Mouse (Mus musculus) lung, postnatal 0 days (tissue): Measurements from ENCODE around the gene Neurod1. TPM values are rescaled to one million over a fixed set of nuclear protein-coding genes. Genes with fewer than 3 reads are reported as not detected.
A peak's percentile ranks its signal among the peaks of the same experiment; 100 is the strongest.

Experiments used
- ATAC-seq: fragments of 200-750 bp; cut with Nextera tagmentation; 2 replicates; pipeline ENCODE4 v1.8.0; 2017; ENCODE audit warnings: moderate library complexity
- DNase-seq: peaks from one replicate; pipeline ENCODE4 v3.0.0-alpha.2; 2016; ENCODE audit warnings: low spot score
- H3K27ac ChIP-seq: fragments of 300-500 bp; sonication (generic); 2 replicates; pipeline ENCODE4 v1.5.1; 2014; ENCODE audit warnings: antibody characterized with exemption, mild to moderate bottlenecking, low read length, mixed read lengths
- H3K27me3 ChIP-seq: fragments of 300-500 bp; sonication (generic); replicated peaks from 2 replicates; pipeline ENCODE4 v1.6.1; 2014; ENCODE audit warnings: low read length, mixed read lengths; ENCODE audit not compliant: insufficient read depth
- H3K36me3 ChIP-seq: fragments of 300-500 bp; sonication (generic); 2 replicates; pipeline ENCODE4 v1.6.1; 2014; ENCODE audit warnings: low read length, mixed read lengths; ENCODE audit not compliant: insufficient read depth
- H3K4me1 ChIP-seq: fragments of 300-500 bp; sonication (generic); 2 replicates; pipeline ENCODE4 v1.6.1; 2014; ENCODE audit warnings: antibody characterized with exemption, low read depth, low read length, mixed read lengths; ENCODE audit not compliant: insufficient read depth
- H3K4me2 ChIP-seq: fragments of 300-500 bp; sonication (generic); replicated peaks from 2 replicates; pipeline ENCODE4 v1.6.1; 2014; ENCODE audit warnings: low read depth, mild to moderate bottlenecking, low read length, moderate library complexity, mixed read lengths
- H3K4me3 ChIP-seq: fragments of 300-500 bp; sonication (generic); 2 replicates; pipeline ENCODE4 v1.5.1; 2014; ENCODE audit warnings: low read depth, low read length
- H3K9ac ChIP-seq: fragments of 300-500 bp; sonication (generic); replicated peaks from 2 replicates; pipeline ENCODE4 v1.6.1; 2014; ENCODE audit warnings: low read depth, mild to moderate bottlenecking
- H3K9me3 ChIP-seq: fragments of 300-500 bp; sonication (generic); 2 replicates; pipeline ENCODE4 v1.6.1; 2016; ENCODE audit warnings: low read length, mixed read lengths
- CTCF ChIP-seq: IDR thresholded peaks from 2 replicates; pipeline ENCODE4 v1.5.1; 2016; ENCODE audit warnings: antibody characterized with exemption, mild to moderate bottlenecking
- EP300 ChIP-seq: IDR thresholded peaks from 2 replicates; pipeline ENCODE4 v1.6.1; 2016; ENCODE audit warnings: antibody characterized with exemption, mild to moderate bottlenecking, control low read depth
- WGBS: fragments of 180-500 bp; shearing (Covaris S2); extraction: QIAGEN DNeasy Blood & Tissue Kit; methylation state at CpG from one replicate; pipeline ENCODE4 v1.1.7; 2014; 5-methylcytosine and 5-hydroxymethylcytosine counted together
- polyA plus RNA-seq: library from polyadenylated mRNA; unstranded; fragments of >200 nt; fragmentation: Nextera tagmentation; extraction: Ambion mirVana; gene quantifications from 2 replicates; pipeline ENCODE4 v1.2.1, GENCODE M21; 2015

The Neurod1 gene
- polyA plus RNA-seq, 1 experiment from 2014 or later = not detected

DNA sequence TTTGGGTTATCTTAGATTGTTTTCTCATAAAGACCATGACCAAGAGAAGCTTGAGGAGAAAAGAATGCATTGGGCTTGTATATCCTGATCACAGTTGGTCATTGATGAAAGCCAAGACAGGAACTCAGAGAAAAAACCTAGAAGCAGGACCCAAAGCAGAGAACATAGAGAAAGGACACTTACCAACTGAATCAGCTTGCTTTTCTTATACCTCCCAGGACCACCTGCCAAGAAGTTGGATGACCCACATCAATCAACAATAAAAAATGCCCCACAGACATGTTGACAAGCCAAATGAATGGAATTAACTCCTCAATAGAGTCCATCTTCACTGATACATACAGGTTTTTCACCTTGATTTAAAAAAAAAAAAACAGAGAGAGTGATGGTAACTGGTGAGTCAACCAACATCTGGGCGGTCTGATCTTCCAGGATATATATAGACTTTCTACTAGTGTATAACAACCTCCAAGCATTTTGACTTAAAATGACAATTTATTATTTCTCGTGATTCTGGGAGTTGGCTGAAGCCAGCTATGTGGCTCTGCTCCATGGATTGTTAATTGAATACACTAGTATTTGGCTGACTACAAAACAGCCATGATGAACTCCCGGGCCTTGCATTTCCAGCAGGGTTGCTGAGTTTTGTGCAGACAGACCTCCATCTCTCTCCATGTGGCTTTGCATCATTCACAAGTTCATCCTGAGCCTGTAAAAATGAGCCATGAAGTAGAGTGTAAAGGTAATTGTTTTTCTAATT, 12.5 kb downstream of the Neurod1 start:
- ATAC-seq = no peak
- WGBS = 81% methylated on average over 3 of the region's 3 CpGs
- no peaks in the 10 kb centered on the region for H3K4me1 ChIP-seq
- no peaks in the 10 kb centered on the region for H3K9me3 ChIP-seq
- H3K36me3 ChIP-seq = no peaks in the 10 kb centered on the region
- TF ChIP-seq CTCF = no peak
- TF ChIP-seq EP300 = no peak
- no peak overlapping the region for H3K4me2 ChIP-seq
- no peak overlapping the region for H3K9ac ChIP-seq
- H3K4me3 ChIP-seq = no peak overlapping the region
- no peak for DNase-seq
- no peaks in the 10 kb centered on the region for H3K27me3 ChIP-seq
- H3K27ac ChIP-seq = no peak overlapping the region

DNA sequence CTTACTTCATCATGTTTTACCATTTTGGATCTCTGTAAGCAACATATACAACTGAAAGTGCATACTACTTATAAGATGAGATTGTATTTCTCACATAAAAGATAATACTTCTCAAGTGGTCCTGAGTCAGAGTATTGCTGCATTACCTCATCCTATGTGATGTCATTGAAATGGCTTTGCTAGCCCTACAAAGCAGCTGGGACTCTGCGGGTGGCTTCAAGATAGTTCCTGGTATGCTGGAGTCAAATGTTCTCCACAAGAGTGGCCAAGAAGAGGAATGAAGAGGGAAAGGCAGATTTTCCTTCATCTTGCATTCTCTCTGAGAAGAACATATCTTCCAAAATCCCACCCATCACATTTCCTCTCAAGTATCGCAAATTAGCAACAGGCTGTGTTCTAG, 13.2 kb downstream of the Neurod1 start:
- H3K36me3 ChIP-seq = no peaks in the 10 kb centered on the region
- H3K4me3 ChIP-seq = no peak overlapping the region
- H3K9ac ChIP-seq = no peak overlapping the region
- WGBS = 94% methylated on average over 2 of the region's 2 CpGs
- H3K4me1 ChIP-seq = no peaks in the 10 kb centered on the region
- ATAC-seq (no peak), DNase-seq (no peak)
- no peak overlapping the region for H3K4me2 ChIP-seq
- TF ChIP-seq EP300 = no peak
- TF ChIP-seq CTCF = no peak
- no peak overlapping the region for H3K27ac ChIP-seq
- no peaks in the 10 kb centered on the region for H3K9me3 ChIP-seq
- H3K27me3 ChIP-seq = no peaks in the 10 kb centered on the region

DNA sequence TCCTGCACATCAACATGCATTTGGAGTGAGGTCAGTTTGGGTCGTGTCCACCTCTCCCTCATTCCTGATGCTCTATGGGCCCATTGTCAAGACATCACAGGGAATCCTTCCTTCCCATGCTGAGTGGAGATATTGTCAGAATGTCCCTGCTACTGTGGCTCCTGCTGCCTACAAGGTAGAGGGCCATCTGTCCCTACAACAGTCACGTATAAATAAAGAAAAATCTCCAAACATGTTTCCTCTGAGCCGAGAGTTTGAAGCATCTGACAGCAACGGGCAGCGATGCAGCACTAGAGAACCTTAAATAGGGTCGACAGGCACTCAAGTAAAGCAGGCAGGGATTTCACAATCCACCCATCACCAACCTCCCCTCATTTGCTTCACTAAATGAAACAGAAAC, 13.6 kb downstream of the Neurod1 start:
- WGBS = 74% methylated on average over 6 of the region's 6 CpGs
- TF ChIP-seq EP300 = no peak
- TF ChIP-seq CTCF = no peak
- Histone ChIP-seq H3K4me3 (no peak overlapping the region), H3K9ac (no peak overlapping the region), H3K9me3 (no peaks in the 10 kb centered on the region), H3K4me1 (no peaks in the 10 kb centered on the region), H3K36me3 (no peaks in the 10 kb centered on the region), H3K27ac (no peak overlapping the region), H3K4me2 (no peak overlapping the region), H3K27me3 (no peaks in the 10 kb centered on the region)
- ATAC-seq = no peak
- DNase-seq = no peak

DNA sequence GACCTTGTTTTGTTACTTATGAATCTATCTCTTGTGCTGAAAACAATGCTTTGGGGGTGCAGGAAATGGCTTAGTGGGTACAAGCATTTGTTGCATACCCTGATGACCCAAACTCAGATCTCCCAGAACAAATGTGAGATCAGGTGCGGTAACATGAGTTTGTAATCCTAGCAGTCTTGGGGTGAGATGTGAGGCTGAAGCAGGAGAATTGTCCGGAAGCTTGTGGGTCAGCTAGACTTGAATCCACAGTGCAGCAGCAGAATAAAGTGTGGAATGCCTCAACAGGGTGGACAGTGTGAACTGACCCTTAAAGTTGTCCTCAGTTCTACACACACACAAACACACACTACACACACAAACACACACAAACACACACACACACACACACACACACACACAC, 14.3 kb downstream of the Neurod1 start:
- no peak for TF ChIP-seq CTCF
- TF ChIP-seq EP300 = no peak
- Histone ChIP-seq H3K27ac (no peak overlapping the region), H3K4me1 (no peaks in the 10 kb centered on the region), H3K4me2 (no peak overlapping the region), H3K9me3 (no peaks in the 10 kb centered on the region), H3K36me3 (no peaks in the 10 kb centered on the region), H3K4me3 (no peak overlapping the region), H3K27me3 (no peaks in the 10 kb centered on the region), H3K9ac (no peak overlapping the region)
- ATAC-seq (no peak), DNase-seq (no peak)
- 94% methylated on average over 2 of the region's 2 CpGs for WGBS

DNA sequence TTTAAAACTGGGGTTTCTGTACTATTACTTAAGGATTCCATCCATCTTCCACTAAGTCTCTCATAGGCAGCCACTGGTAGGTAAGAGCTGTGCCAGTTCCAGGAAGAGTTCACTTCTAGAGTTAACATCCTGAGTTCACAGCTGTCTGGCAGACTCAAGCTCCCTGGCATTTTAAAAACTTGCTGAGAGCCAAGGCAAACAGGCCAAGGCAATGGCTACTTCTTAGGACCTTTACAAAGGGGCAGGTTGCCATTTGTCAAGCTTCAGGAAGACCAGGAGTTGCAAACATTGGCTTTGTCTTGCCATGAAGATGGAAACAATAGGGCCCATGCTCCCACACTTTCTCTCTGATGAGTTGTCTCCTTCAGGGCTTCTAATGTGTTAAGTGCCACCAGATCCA, 26.5 kb downstream of the Neurod1 start:
- DNase-seq (no peak), ATAC-seq (no peak)
- H3K4me1 ChIP-seq = peaks cover 4% of the 10 kb centered on the region; the same call in 1 of the 2 replicates
- H3K27ac ChIP-seq = no peak overlapping the region
- no peak overlapping the region for H3K4me2 ChIP-seq
- H3K36me3 ChIP-seq = no peaks in the 10 kb centered on the region
- H3K9ac ChIP-seq = no peak overlapping the region
- TF ChIP-seq CTCF = no peak
- TF ChIP-seq EP300 = no peak
- H3K27me3 ChIP-seq = no peaks in the 10 kb centered on the region
- no peaks in the 10 kb centered on the region for H3K9me3 ChIP-seq
- no peak overlapping the region for H3K4me3 ChIP-seq

DNA sequence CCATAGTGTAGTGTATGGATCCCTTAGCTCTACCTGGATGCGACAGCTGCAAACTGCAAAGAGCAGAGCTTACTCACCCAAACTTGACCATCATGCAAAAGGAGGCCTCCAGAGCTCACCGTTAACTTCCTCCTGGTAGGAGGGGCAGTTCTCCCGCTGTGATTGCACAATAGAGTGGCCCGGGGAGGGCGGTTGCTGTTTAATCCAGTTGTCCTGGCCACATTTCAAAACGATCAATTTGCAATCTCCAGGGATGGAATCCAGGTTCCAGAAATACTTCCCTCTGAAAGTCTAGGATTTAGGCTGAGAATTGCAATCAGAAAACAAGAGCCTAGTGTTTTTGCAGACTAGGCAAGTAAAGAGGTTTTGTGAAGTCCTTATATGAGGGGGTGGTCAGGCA, 26.9 kb downstream of the Neurod1 start:
- 7% methylated on average over 6 of the region's 6 CpGs for WGBS
- peak; percentile 9 for DNase-seq
- no peak for TF ChIP-seq CTCF
- TF ChIP-seq EP300 = no peak
- no peak overlapping the region for H3K4me2 ChIP-seq
- H3K27ac ChIP-seq = no peak overlapping the region
- no peak overlapping the region for H3K4me3 ChIP-seq
- H3K9ac ChIP-seq = no peak overlapping the region
- no peak for ATAC-seq
- H3K9me3 ChIP-seq = no peaks in the 10 kb centered on the region
- no peaks in the 10 kb centered on the region for H3K36me3 ChIP-seq
- peaks cover 4% of the 10 kb centered on the region; the same call in 1 of the 2 replicates for H3K4me1 ChIP-seq
- H3K27me3 ChIP-seq = no peaks in the 10 kb centered on the region
